Mouse (Mus musculus): ENCODE data around the gene P2rx7.

DNA sequence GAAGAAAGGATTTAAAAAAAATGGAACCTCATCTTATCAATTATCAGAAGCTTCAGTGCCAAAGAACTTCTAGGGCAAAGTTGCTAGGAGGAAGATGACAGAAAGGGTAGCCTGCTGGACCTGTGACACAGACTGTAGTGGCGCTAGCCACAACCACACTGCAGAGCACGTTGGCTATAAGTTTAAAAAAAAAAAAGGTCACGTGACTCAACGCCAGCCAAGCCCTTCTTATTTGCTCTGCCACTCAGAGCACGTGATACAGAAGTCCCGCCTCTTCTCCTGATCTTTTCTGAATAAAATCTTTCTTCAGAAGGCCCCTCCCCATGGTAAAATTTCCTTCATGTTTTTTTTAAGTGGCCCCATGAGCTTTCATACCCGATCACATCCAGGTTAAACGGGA lies 8.5 kb upstream of the P2rx7 start:
- no peak for TF ChIP-seq CTCF (IDR thresholded peaks at IDR 0.05; ENCODE audit: control insufficient read depth, insufficient read depth, low read length)
- no peak for TF ChIP-seq POLR2A (IDR thresholded peaks at IDR 0.05; ENCODE audit: borderline replicate concordance, control insufficient read depth, low read depth, low read length)
